Mouse (Mus musculus) myocyte (in vitro differentiated cells): ENCODE measurements around the gene Fktn. TPM values are rescaled to one million over a fixed set of nuclear protein-coding genes. Genes with fewer than 3 reads are reported as not detected.

Source experiments
- H3K27me3 ChIP-seq: one replicate; pipeline ENCODE4 v1.6.1; 2011; ENCODE audit not compliant: control insufficient read depth, insufficient read depth, insufficient read length
- H3K36me3 ChIP-seq: one replicate; pipeline ENCODE4 v1.6.1; 2011; ENCODE audit not compliant: control insufficient read depth, insufficient read depth
- H3K4me2 ChIP-seq: one replicate; pipeline ENCODE4 v1.6.1; 2011; ENCODE audit warnings: low read depth, control low read depth
- H3K4me3 ChIP-seq: one replicate; pipeline ENCODE4 v1.5.1; 2011; ENCODE audit warnings: mild to moderate bottlenecking, control low read depth, moderate library complexity
- H3K79me2 ChIP-seq: one replicate; pipeline ENCODE4 v1.6.1; 2011; ENCODE audit not compliant: control insufficient read depth, insufficient read depth
- H3ac ChIP-seq: one replicate; pipeline ENCODE4 v1.6.1; 2011; ENCODE audit not compliant: control insufficient read depth, insufficient read length
- E2F4 ChIP-seq: IDR thresholded peaks from one replicate; pipeline ENCODE4 v1.6.1; 2011; ENCODE audit warnings: mild to moderate bottlenecking, control low read depth, moderate library complexity; ENCODE audit not compliant: insufficient read depth
- MAX ChIP-seq: IDR thresholded peaks from one replicate; pipeline ENCODE4 v1.6.1; 2011; ENCODE audit warnings: low read depth, mild to moderate bottlenecking, control low read depth
- MYOD1 ChIP-seq, 3 experiments: IDR thresholded peaks; one replicate each; pipeline ENCODE4 v1.6.1; 2011; ENCODE audit warnings: control low read depth in 2 of 3, low read depth in 2 of 3, mild to moderate bottlenecking in 2 of 3, moderate library complexity in 1 of 3; ENCODE audit not compliant: insufficient read length in 2 of 3, control insufficient read depth in 1 of 3
- MYOG ChIP-seq, 3 experiments: IDR thresholded peaks; one replicate each; pipeline ENCODE4 v1.6.1; 2011; ENCODE audit warnings: control low read depth in 2 of 3, low read depth in 2 of 3, mild to moderate bottlenecking in 2 of 3; ENCODE audit not compliant: insufficient read length in 2 of 3, control insufficient read depth in 1 of 3, insufficient read depth in 1 of 3
- POLR2A ChIP-seq: IDR thresholded peaks from one replicate; pipeline ENCODE4 v1.6.1; 2011; ENCODE audit warnings: low read depth, mild to moderate bottlenecking, control low read depth, moderate library complexity; ENCODE audit not compliant: insufficient read length
- POLR2AphosphoS2 ChIP-seq: IDR thresholded peaks from one replicate; pipeline ENCODE4 v1.6.1; 2011; ENCODE audit warnings: low read depth, control low read depth; ENCODE audit not compliant: insufficient read length
- REST ChIP-seq: IDR thresholded peaks from one replicate; pipeline ENCODE4 v1.6.1; 2011; ENCODE audit warnings: mild to moderate bottlenecking, control low read depth, moderate library complexity; ENCODE audit not compliant: insufficient read depth, insufficient read length
- SRF ChIP-seq: IDR thresholded peaks from one replicate; pipeline ENCODE4 v1.6.1; 2011; ENCODE audit warnings: low read depth; ENCODE audit not compliant: control insufficient read depth, insufficient read length
- TCF12 ChIP-seq: IDR thresholded peaks from one replicate; pipeline ENCODE4 v1.6.1; 2011; ENCODE audit warnings: mild to moderate bottlenecking, control low read depth; ENCODE audit not compliant: poor library complexity, insufficient read depth, severe bottlenecking
- TCF3 ChIP-seq: IDR thresholded peaks from one replicate; pipeline ENCODE4 v1.6.1; 2011; ENCODE audit warnings: low read depth, control low read depth; ENCODE audit not compliant: insufficient read length
- USF1 ChIP-seq: IDR thresholded peaks from one replicate; pipeline ENCODE4 v1.6.1; 2011; ENCODE audit warnings: low read depth, mild to moderate bottlenecking, control low read depth, moderate library complexity
- polyA plus RNA-seq: library from polyadenylated mRNA; unstranded; fragments of >200 nt; fragmentation: generic; extraction: Trizol; gene quantifications from one replicate; pipeline ENCODE4 v1.2.1, GENCODE M21; 2012; ENCODE audit warnings: missing spikeins

Gene Fktn
- polyA plus RNA-seq, 1 experiment, result 2.9 TPM

DNA sequence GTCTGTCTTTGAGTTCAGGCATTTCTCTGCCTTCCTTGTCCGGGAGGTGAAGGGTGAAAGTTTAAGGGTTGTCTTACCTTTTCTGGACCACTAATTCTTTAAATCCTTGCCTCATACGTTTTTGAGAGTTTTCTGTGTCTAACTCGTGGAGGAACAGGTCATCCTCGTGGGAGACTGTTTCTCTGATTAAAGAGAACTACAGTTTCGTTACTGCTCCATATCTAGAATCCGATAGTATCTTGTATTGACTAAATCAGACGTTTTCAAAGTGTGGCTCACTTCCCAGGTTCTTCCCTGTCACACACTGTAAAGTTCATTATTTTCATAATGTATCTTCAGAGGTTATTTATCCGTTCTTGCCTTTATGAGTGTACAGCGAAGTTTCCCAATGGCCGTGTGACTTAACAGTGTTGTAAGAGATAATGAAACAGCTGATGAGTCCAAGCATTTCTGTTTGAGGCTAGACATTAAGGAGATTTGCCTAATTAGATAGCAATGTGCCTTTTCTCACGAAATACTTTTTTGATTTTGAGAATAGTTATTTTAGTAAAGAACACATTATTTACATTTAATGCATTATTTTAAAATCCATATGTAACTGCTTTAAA is 112.9 kb downstream of the Fktn start:
- peak overlapping the region; percentile 56 for H3K4me3 ChIP-seq
- no peaks in the 10 kb centered on the region for H3K27me3 ChIP-seq
- no peak for TF ChIP-seq USF1
- no peak for TF ChIP-seq REST
- no peak for TF ChIP-seq MAX
- no peak for TF ChIP-seq POLR2A
- TF ChIP-seq MYOG (IDR thresholded peaks at IDR 0.05; ENCODE audit: control insufficient read depth in 1 of 3, insufficient read depth in 1 of 3, insufficient read length in 2 of 3, low read depth in 2 of 3), result no peak
- TF ChIP-seq SRF, result no peak
- no peak for TF ChIP-seq TCF3
- no peak for TF ChIP-seq POLR2AphosphoS2
- TF ChIP-seq TCF12, result no peak
- no peak for TF ChIP-seq E2F4
- TF ChIP-seq MYOD1 (IDR thresholded peaks at IDR 0.05; ENCODE audit: control insufficient read depth in 1 of 3, insufficient read length in 2 of 3, low read depth in 2 of 3), result no peak
- H3ac ChIP-seq, result peak overlapping the region; percentile 53
- H3K4me2 ChIP-seq, result peak overlapping the region; percentile 79
- H3K36me3 ChIP-seq, result no peaks in the 10 kb centered on the region
- H3K79me2 ChIP-seq, result peaks cover 43% of the 10 kb centered on the region

Other genes with a start within 250 kb of the Fktn start
- 1.2 TPM for gene Fsd1l, start 82.5 kb upstream of the Fktn start, polyA plus RNA-seq
- 0.17 TPM for gene Tal2, start 65.7 kb downstream of the Fktn start, polyA plus RNA-seq
- gene Tmem38b, start 112.0 kb downstream of the Fktn start, polyA plus RNA-seq, result 39.7 TPM